Mouse (Mus musculus) intestine, embryonic 15.5 days (tissue): Measurements from ENCODE around the gene Pcnx3. TPM values are rescaled to one million over a fixed set of nuclear protein-coding genes. Genes with fewer than 3 reads are reported as not detected.

Experiments used
- ATAC-seq: fragments of 200-750 bp; cut with Nextera tagmentation; 2 replicates; pipeline ENCODE4 v1.8.0; 2017; ENCODE audit warnings: moderate TSS enrichment, moderate library complexity
- H3K27ac ChIP-seq: fragments of 300-500 bp; sonication (generic); 2 replicates; pipeline ENCODE4 v1.5.1; 2015; ENCODE audit warnings: mild to moderate bottlenecking, inconsistent platforms
- H3K27me3 ChIP-seq: fragments of 300-500 bp; sonication (generic); replicated peaks from 2 replicates; pipeline ENCODE4 v1.6.1; 2015; ENCODE audit warnings: inconsistent platforms
- H3K36me3 ChIP-seq: fragments of 300-500 bp; sonication (generic); 2 replicates; pipeline ENCODE4 v1.6.1; 2015; ENCODE audit warnings: inconsistent platforms
- H3K4me1 ChIP-seq: fragments of 300-500 bp; sonication (generic); replicated peaks from 2 replicates; pipeline ENCODE4 v1.6.1; 2015; ENCODE audit warnings: inconsistent platforms
- H3K4me2 ChIP-seq: fragments of 300-500 bp; sonication (generic); replicated peaks from 2 replicates; pipeline ENCODE4 v1.6.1; 2015; ENCODE audit warnings: mild to moderate bottlenecking, inconsistent platforms
- H3K4me3 ChIP-seq: fragments of 300-500 bp; sonication (generic); replicated peaks from 2 replicates; pipeline ENCODE4 v1.5.1; 2015; ENCODE audit warnings: inconsistent platforms
- H3K9ac ChIP-seq: fragments of 300-500 bp; sonication (generic); 2 replicates; pipeline ENCODE4 v1.6.1; 2015; ENCODE audit warnings: inconsistent platforms
- H3K9me3 ChIP-seq: fragments of 300-500 bp; sonication (generic); 2 replicates; pipeline ENCODE4 v1.6.1; 2016; ENCODE audit warnings: inconsistent platforms
- WGBS: fragments of 180-500 bp; shearing (Covaris S2); methylation state at CpG from one replicate; pipeline ENCODE4 v1.1.7; 2015; 5-methylcytosine and 5-hydroxymethylcytosine counted together
- polyA plus RNA-seq: library from polyadenylated mRNA; unstranded; fragments of >200 nt; fragmentation: Nextera tagmentation; extraction: Ambion mirVana; gene quantifications from 2 replicates; pipeline ENCODE4 v1.2.1, GENCODE M21; 2015

The Pcnx3 gene
- polyA plus RNA-seq, 1 experiment from 2014 or later: 16.3 TPM

DNA sequence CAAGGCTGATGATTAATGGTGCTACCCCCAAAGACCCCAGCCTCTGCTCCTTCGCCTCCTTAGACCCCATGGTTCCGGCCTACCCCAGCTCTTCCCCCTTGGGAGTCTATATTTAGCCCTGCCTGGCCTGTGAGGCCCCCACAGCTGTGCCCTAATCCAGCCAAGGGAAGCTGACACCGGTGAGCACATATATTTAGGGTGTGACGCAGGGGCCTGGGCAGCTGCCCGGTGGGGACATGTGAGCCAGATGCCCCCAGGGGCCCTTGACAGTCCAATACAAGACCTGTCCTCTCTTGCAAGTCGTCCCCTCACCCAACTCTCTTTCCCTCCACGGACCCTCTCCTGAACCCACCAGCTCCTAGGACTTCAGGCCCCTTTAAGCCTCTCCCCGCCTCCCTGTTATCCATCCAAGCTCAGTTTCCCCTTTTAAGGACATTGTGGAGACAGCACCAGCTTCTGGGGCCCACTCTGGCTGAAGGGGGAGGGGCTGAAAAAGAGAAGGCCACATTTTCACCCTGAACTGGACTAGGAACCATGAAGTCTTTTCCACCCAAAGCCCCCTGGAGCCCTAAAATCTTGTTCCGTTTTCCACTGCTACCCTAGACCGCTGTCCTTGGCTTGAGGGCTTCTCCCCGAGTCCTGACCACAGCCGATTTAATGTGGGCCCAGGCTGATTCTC lies 36.5 kb upstream of the Pcnx3 start:
- Histone ChIP-seq H3K36me3 (peaks cover 25% of the 10 kb centered on the region), H3K4me2 (peak overlapping the region; percentile 90), H3K27ac (peak overlapping the region; percentile 81), H3K4me3 (peak overlapping the region; percentile 53), H3K27me3 (no peaks in the 10 kb centered on the region), H3K4me1 (peaks cover 59% of the 10 kb centered on the region), H3K9me3 (no peaks in the 10 kb centered on the region), H3K9ac (peak overlapping the region; percentile 75)
- ATAC-seq: peak; percentile 8; the same call in 1 of the 2 replicates
- WGBS: 54% methylated on average over 12 of the region's 12 CpGs

- peak; percentile 34 for ATAC-seq
- 45% methylated on average over 7 of the region's 7 CpGs for WGBS
These were observed 35.8 kb upstream of the Pcnx3 start for GRCm38 (mm10) chr19:5724549-5724941.

GRCm38 (mm10) chr19:5723934-5724548 lies 35.3 kb upstream of the Pcnx3 start:
- ATAC-seq: no peak
- H3K4me3 ChIP-seq: peak overlapping the region; percentile 53
- peak overlapping the region; percentile 75 for H3K9ac ChIP-seq
- peak overlapping the region; percentile 81 for H3K27ac ChIP-seq
- H3K9me3 ChIP-seq: no peaks in the 10 kb centered on the region
- H3K4me2 ChIP-seq: peak overlapping the region; percentile 90
- H3K36me3 ChIP-seq: peaks cover 31% of the 10 kb centered on the region
- 59% methylated on average over 4 of the region's 4 CpGs for WGBS
- H3K4me1 ChIP-seq: peaks cover 52% of the 10 kb centered on the region
- H3K27me3 ChIP-seq: no peaks in the 10 kb centered on the region

More at GRCm38 (mm10) chr19:5724549-5724941, 35.8 kb upstream of the Pcnx3 start:
- Histone ChIP-seq H3K9ac (peak overlapping the region; percentile 75), H3K4me3 (peak overlapping the region; percentile 53), H3K4me2 (peak overlapping the region; percentile 90), H3K27me3 (no peaks in the 10 kb centered on the region), H3K4me1 (peaks cover 53% of the 10 kb centered on the region), H3K27ac (peak overlapping the region; percentile 81), H3K9me3 (no peaks in the 10 kb centered on the region), H3K36me3 (peaks cover 31% of the 10 kb centered on the region)

DNA sequence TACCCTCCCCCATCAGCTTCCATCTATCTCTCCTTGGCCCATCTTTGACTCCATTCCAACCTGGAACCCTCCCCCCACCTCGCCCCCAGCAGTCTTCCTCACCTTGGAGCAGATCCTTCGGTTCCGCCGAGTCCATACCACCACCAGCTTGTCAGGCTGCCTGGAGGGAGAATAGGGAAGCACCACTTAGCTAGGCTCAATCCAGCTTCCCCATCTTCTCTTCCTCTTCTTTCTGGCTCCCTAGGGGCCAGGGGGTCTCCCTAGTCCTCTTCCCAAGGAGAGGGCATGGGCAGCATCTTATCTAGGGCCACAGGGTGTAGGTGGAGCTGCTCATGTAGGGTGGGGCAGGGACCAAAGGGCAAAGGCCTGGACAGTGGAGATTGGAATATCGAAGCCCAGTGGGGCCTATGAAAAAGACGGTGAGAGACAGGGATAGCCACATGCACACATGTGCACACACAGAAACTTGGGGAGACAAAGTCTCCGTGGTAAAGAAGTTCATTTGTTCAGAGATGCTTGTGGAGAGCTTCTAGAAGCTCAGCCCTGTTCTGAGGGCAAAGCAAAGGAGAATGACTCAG lies 34.2 kb upstream of the Pcnx3 start:
- no peaks in the 10 kb centered on the region for H3K27me3 ChIP-seq
- H3K4me3 ChIP-seq: no peak overlapping the region
- no peaks in the 10 kb centered on the region for H3K9me3 ChIP-seq
- no peak overlapping the region for H3K27ac ChIP-seq
- no peak for ATAC-seq
- H3K36me3 ChIP-seq: peaks cover 34% of the 10 kb centered on the region
- peak overlapping the region; percentile 22; the same call in 1 of the 2 replicates for H3K4me2 ChIP-seq
- WGBS: 83% methylated on average over 7 of the region's 7 CpGs
- no peak overlapping the region; the same call in 1 of the 2 replicates for H3K9ac ChIP-seq
- peaks cover 43% of the 10 kb centered on the region for H3K4me1 ChIP-seq

- Histone ChIP-seq H3K4me2 (no peak overlapping the region), H3K27ac (no peak overlapping the region), H3K9ac (no peak overlapping the region), H3K27me3 (no peaks in the 10 kb centered on the region), H3K4me1 (peaks cover 35% of the 10 kb centered on the region), H3K36me3 (peaks cover 34% of the 10 kb centered on the region), H3K4me3 (no peak overlapping the region), H3K9me3 (no peaks in the 10 kb centered on the region)
- no peak for ATAC-seq
- 93% methylated on average over 6 of the region's 6 CpGs for WGBS
These were observed 32.5 kb upstream of the Pcnx3 start for GRCm38 (mm10) chr19:5721233-5721632.

- H3K27ac ChIP-seq: no peak overlapping the region
- no peak overlapping the region for H3K4me2 ChIP-seq
- no peaks in the 10 kb centered on the region for H3K27me3 ChIP-seq
- H3K9ac ChIP-seq: no peak overlapping the region
- no peak overlapping the region for H3K4me3 ChIP-seq
- peaks cover 24% of the 10 kb centered on the region for H3K4me1 ChIP-seq
- no peak for ATAC-seq
- H3K9me3 ChIP-seq: no peaks in the 10 kb centered on the region
- peaks cover 31% of the 10 kb centered on the region for H3K36me3 ChIP-seq
- 61% methylated on average over 10 of the region's 10 CpGs for WGBS
These were observed 28.2 kb upstream of the Pcnx3 start for GRCm38 (mm10) chr19:5716955-5717354.

- Histone ChIP-seq H3K36me3 (peaks cover 30% of the 10 kb centered on the region), H3K27ac (0 out of 2 replicates have a peak overlapping the region, but pooled peaks have one; percentile 15), H3K9ac (0 out of 2 replicates have a peak overlapping the region, but pooled peaks have one; percentile 13), H3K4me3 (no peak overlapping the region), H3K4me1 (peaks cover 24% of the 10 kb centered on the region), H3K4me2 (peak overlapping the region; percentile 24), H3K27me3 (no peaks in the 10 kb centered on the region), H3K9me3 (no peaks in the 10 kb centered on the region)
- WGBS: 33% methylated on average over 43 of the region's 43 CpGs
- peak; percentile 60 for ATAC-seq
These were observed 27.3 kb upstream of the Pcnx3 start for GRCm38 (mm10) chr19:5715793-5716688.

DNA sequence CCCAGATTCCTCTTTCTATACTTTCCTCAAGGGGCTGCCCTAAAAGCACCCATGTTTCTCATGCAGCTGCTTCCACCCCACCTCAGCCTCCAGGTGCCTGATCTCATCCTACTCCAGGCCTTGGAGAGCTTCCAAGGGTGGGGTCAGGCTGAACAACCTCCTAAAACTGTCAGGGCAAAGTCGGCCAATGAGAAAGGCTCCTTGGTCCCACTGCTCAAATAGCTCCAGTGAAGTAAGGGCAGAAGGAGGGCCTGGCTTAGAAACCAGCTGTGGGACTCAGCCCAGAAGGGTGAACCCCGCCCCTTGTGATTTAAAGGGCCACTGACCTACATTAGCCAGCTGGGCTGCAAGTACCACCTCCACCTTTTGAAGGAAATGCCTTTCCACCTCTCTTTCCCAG lies 25.0 kb upstream of the Pcnx3 start:
- H3K4me1 ChIP-seq: peaks cover 24% of the 10 kb centered on the region
- peak; percentile 89 for ATAC-seq
- no peaks in the 10 kb centered on the region for H3K27me3 ChIP-seq
- H3K9me3 ChIP-seq: no peaks in the 10 kb centered on the region
- peaks cover 30% of the 10 kb centered on the region for H3K36me3 ChIP-seq
- no peak overlapping the region for H3K4me3 ChIP-seq
- no peak overlapping the region; the same call in 1 of the 2 replicates for H3K9ac ChIP-seq
- peak overlapping the region; percentile 28; the same call in 1 of the 2 replicates for H3K4me2 ChIP-seq
- H3K27ac ChIP-seq: peak overlapping the region; percentile 49; the same call in 1 of the 2 replicates
- 9% methylated on average over 2 of the region's 2 CpGs for WGBS

DNA sequence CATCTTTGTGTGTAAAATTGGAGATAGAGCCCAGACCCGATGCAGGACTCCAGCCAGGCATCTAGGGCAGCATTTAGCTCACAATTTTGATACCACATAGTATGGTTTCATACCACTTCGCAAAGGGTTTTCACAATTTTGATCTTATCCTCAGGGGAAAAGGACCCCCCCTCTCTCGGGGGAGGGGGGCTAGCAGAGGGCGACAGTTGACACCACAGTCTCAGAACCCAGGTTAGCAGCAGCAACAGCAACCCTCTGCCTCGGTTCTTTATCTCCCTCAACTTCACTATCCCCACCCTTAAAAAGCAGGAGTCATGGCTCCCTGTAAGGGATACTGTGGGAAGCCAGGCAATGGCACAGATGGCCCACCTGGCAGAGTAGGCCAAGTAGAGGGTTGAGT lies 24.5 kb upstream of the Pcnx3 start:
- peak overlapping the region; percentile 49; the same call in 1 of the 2 replicates for H3K27ac ChIP-seq

DNA sequence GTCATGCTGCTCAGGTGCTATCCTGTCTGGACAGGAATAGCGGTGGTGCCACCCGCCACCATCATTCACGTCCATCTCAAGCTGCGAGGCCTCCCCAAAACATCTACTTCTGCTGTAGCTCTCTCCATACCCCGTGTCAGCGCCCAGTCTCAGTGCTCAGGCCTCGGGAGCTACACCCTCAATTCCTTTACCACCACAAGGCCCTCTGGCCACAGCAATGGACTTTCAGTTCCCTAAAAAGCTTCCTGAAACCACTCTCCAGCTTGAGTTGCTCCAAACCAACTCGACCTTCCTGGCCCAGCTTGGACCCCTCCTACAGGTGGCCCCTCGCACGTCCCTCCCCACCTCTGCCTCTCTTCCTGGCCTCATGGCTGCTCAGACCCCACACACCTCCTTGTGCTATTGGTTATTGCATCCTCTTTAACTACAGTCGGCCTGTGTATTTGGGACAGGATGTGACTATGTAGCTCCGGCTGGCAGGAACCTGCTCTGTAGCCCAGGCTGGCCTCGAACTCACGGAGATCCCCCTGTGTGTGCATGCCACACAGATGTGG lies 23.3 kb upstream of the Pcnx3 start:
- Histone ChIP-seq H3K4me2 (no peak overlapping the region), H3K4me1 (peaks cover 24% of the 10 kb centered on the region), H3K27me3 (no peaks in the 10 kb centered on the region), H3K9me3 (no peaks in the 10 kb centered on the region), H3K9ac (no peak overlapping the region), H3K36me3 (peaks cover 38% of the 10 kb centered on the region), H3K4me3 (no peak overlapping the region), H3K27ac (no peak overlapping the region)
- ATAC-seq: no peak
- 92% methylated on average over 14 of the region's 14 CpGs for WGBS

More for the DNA sequence above, 24.5 kb upstream of the Pcnx3 start:
- peak overlapping the region; percentile 1; the same call in 1 of the 2 replicates for H3K9ac ChIP-seq
- no peak for ATAC-seq
- H3K9me3 ChIP-seq: no peaks in the 10 kb centered on the region
- peaks cover 33% of the 10 kb centered on the region for H3K36me3 ChIP-seq
- peaks cover 24% of the 10 kb centered on the region for H3K4me1 ChIP-seq
- WGBS: 67% methylated on average over 5 of the region's 5 CpGs
- no peak overlapping the region for H3K4me3 ChIP-seq
- peak overlapping the region; percentile 28; the same call in 1 of the 2 replicates for H3K4me2 ChIP-seq
- H3K27me3 ChIP-seq: no peaks in the 10 kb centered on the region

DNA sequence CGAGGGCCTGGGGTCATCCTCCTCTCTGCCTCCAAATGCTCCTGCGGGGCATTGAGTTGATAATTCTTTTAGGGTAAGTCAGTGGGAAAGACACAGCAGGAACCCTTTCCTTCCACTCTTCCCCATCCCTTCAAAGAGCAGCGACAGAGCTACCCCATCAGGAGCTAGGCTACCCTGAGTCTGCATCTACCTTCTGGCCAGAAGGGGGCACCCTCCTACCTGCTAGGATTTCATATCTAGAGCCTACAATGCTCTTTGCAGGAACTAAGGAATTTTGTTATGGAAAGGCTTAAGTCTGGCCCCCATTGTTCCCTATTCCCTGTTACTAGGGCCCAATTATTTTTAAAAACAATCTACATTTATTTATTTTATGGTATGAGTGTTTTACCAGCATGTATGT lies 22.5 kb upstream of the Pcnx3 start:
- no peaks in the 10 kb centered on the region for H3K27me3 ChIP-seq
- H3K4me3 ChIP-seq: no peak overlapping the region
- H3K9ac ChIP-seq: no peak overlapping the region
- no peak overlapping the region for H3K4me2 ChIP-seq
- peaks cover 38% of the 10 kb centered on the region for H3K36me3 ChIP-seq
- H3K4me1 ChIP-seq: peaks cover 17% of the 10 kb centered on the region
- no peaks in the 10 kb centered on the region for H3K9me3 ChIP-seq
- no peak for ATAC-seq
- H3K27ac ChIP-seq: no peak overlapping the region
- 28% methylated on average over 3 of the region's 3 CpGs for whole genome bisulfite sequencing
